Mouse (Mus musculus) hindbrain, embryonic 15.5 days (tissue): ENCODE data around the gene St6galnac3. TPM values are rescaled to one million over a fixed set of nuclear protein-coding genes. Genes with fewer than 3 reads are reported as not detected.

ENCODE experiments used
- ATAC-seq: fragments of 200-750 bp; cut with Nextera tagmentation; 2 replicates; pipeline ENCODE4 v1.8.0; 2017; ENCODE audit warnings: low read depth, moderate number of reproducible peaks, moderate TSS enrichment; ENCODE audit not compliant: low FRiP score
- H3K27ac ChIP-seq: fragments of 300-500 bp; sonication (generic); replicated peaks from 2 replicates; pipeline ENCODE4 v1.5.1; 2015; ENCODE audit warnings: mild to moderate bottlenecking, inconsistent platforms
- H3K27me3 ChIP-seq: fragments of 300-500 bp; sonication (generic); 2 replicates; pipeline ENCODE4 v1.6.1; 2015; ENCODE audit warnings: control low read depth, inconsistent platforms
- H3K36me3 ChIP-seq: fragments of 300-500 bp; sonication (generic); 2 replicates; pipeline ENCODE4 v1.6.1; 2015; ENCODE audit warnings: control low read depth, inconsistent platforms
- H3K4me1 ChIP-seq: fragments of 300-500 bp; sonication (generic); replicated peaks from 2 replicates; pipeline ENCODE4 v1.6.1; 2015; ENCODE audit warnings: control low read depth, inconsistent platforms
- H3K4me2 ChIP-seq: fragments of 300-500 bp; sonication (generic); 2 replicates; pipeline ENCODE4 v1.6.1; 2015; ENCODE audit warnings: moderate library complexity, mild to moderate bottlenecking, inconsistent platforms
- H3K4me3 ChIP-seq: fragments of 300-500 bp; sonication (generic); 2 replicates; pipeline ENCODE4 v1.5.1; 2015; ENCODE audit warnings: mild to moderate bottlenecking, inconsistent platforms
- H3K9ac ChIP-seq: fragments of 300-500 bp; sonication (generic); 2 replicates; pipeline ENCODE4 v1.6.1; 2015; ENCODE audit warnings: inconsistent platforms
- H3K9me3 ChIP-seq: fragments of 300-500 bp; sonication (generic); 2 replicates; pipeline ENCODE4 v1.6.1; 2016; ENCODE audit warnings: control low read depth, inconsistent platforms
- WGBS: fragments of 180-500 bp; shearing (Covaris S2); methylation state at CpG from one replicate; pipeline ENCODE4 v1.1.7; 2015; 5-methylcytosine and 5-hydroxymethylcytosine counted together
- polyA plus RNA-seq: library from polyadenylated mRNA; unstranded; fragments of >200 nt; fragmentation: Nextera tagmentation; extraction: Ambion mirVana; gene quantifications from 2 replicates; pipeline ENCODE4 v1.2.1, GENCODE M21; 2015

Gene St6galnac3
- polyA plus RNA-seq, 1 experiment from 2014 or later, result 23.1 TPM

DNA sequence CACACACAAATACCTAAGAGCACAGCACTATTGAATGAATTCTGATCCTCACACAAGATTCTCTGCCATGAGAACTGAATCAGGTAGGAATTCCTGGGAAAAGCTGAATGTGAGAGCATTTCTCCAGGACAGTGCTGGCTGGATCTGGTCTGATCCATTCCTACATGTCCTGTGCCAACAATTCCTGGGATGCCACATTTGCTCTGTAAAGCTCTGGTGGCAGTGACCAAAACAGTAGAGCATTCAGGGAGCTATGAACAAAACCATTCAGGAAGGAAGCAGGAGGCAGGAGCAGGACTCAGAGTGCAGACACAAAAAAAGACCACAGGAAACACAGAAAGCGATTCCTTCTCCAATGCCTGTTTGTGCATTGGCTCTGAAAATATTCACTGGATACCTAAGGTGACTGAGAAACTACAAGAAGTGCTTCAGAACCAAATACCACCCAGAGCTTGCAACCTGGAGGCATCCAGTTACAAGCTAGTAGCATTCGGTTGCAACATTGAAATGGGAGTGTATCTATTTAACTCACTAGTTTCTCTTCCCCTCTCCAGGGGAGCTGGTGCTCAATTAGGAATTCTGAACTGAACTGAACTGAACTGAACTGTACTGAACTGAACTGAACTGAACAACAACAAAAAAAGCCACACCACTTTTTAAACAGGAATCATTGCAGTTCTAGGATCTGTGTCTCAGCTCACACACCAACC lies 88.7 kb downstream of the St6galnac3 start:
- Histone ChIP-seq H3K9me3 (no peaks in the 10 kb centered on the region), H3K27ac (peak overlapping the region; percentile 49), H3K4me3 (no peak overlapping the region), H3K36me3 (no peaks in the 10 kb centered on the region), H3K4me2 (no peak overlapping the region), H3K4me1 (no peaks in the 10 kb centered on the region; the same call in 1 of the 2 replicates), H3K27me3 (no peaks in the 10 kb centered on the region), H3K9ac (no peak overlapping the region)
- 0 out of 2 replicates have a peak, but pooled peaks have one; percentile 59 for ATAC-seq
- 61% methylated on average over 2 of the region's 2 CpGs for WGBS

- Histone ChIP-seq H3K36me3 (no peaks in the 10 kb centered on the region), H3K27ac (no peak overlapping the region), H3K9me3 (no peaks in the 10 kb centered on the region), H3K27me3 (no peaks in the 10 kb centered on the region), H3K4me2 (no peak overlapping the region), H3K4me1 (no peaks in the 10 kb centered on the region; the same call in 1 of the 2 replicates), H3K4me3 (no peak overlapping the region), H3K9ac (no peak overlapping the region)
- no peak for ATAC-seq
- WGBS, result 82% methylated on average over 10 of the region's 10 CpGs
Observed at GRCm38 (mm10) chr3:153631988-153632672, 92.8 kb downstream of the St6galnac3 start.

GRCm38 (mm10) chr3:153626237-153626636 lies 98.7 kb downstream of the St6galnac3 start:
- Histone ChIP-seq H3K4me1 (no peaks in the 10 kb centered on the region), H3K27me3 (no peaks in the 10 kb centered on the region), H3K9me3 (no peaks in the 10 kb centered on the region), H3K4me2 (no peak overlapping the region), H3K27ac (no peak overlapping the region), H3K9ac (no peak overlapping the region), H3K36me3 (no peaks in the 10 kb centered on the region), H3K4me3 (no peak overlapping the region)
- ATAC-seq, result no peak
- WGBS, result 85% methylated on average over 5 of the region's 5 CpGs

GRCm38 (mm10) chr3:153618976-153619375 lies 106.0 kb downstream of the St6galnac3 start:
- Histone ChIP-seq H3K4me3 (no peak overlapping the region), H3K9ac (no peak overlapping the region), H3K4me2 (no peak overlapping the region), H3K36me3 (no peaks in the 10 kb centered on the region), H3K27me3 (no peaks in the 10 kb centered on the region), H3K9me3 (no peaks in the 10 kb centered on the region), H3K4me1 (peaks cover 8% of the 10 kb centered on the region), H3K27ac (no peak overlapping the region)
- WGBS, result 90% methylated on average over 7 of the region's 7 CpGs
- no peak for ATAC-seq

DNA sequence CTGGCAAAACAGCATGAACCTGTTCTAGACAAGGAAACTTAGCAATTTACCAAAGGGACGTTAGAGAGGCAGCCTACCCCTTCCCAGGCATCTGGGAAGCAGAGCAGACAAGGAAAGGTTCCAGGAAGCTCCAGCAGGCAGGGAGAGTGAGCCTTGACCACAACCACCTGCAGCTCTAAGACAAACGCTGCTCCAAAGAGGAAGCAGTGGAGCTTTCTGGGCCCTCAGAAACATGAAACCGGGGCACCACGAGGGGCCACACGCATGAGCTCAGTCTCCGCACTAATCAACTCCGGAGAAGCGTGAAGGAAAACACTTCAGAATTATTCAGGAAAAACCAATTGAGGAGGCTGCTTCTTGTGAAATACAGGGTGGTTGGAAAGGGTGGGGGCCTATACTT lies 108.1 kb downstream of the St6galnac3 start:
- Histone ChIP-seq H3K4me1 (peaks cover 8% of the 10 kb centered on the region), H3K4me3 (no peak overlapping the region), H3K9ac (no peak overlapping the region), H3K4me2 (no peak overlapping the region), H3K27me3 (no peaks in the 10 kb centered on the region), H3K36me3 (no peaks in the 10 kb centered on the region), H3K9me3 (no peaks in the 10 kb centered on the region), H3K27ac (no peak overlapping the region)
- 40% methylated on average over 8 of the region's 8 CpGs for WGBS
- no peak for ATAC-seq

DNA sequence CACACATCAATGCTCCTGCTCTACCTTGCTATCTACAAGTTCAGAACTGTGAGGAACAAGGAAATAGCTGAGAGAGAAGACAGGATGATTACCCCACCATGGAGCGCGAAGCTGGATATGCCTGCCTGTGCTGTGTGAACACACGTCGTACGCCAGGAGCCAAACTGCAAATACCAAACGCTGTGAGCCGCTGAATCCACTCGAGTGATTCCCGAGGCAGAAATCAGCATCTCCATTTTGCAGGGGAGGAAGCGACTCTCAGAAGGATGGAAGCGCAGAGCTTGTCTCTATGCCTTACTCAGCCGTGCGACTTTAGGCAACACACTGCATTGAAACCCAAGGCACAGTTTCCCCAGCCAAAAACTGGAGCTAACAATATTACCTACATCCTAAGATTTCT lies 114.7 kb downstream of the St6galnac3 start:
- no peak for ATAC-seq
- 68% methylated on average over 13 of the region's 13 CpGs for WGBS
- H3K4me1 ChIP-seq, result peaks cover 16% of the 10 kb centered on the region
- H3K4me3 ChIP-seq, result no peak overlapping the region
- no peaks in the 10 kb centered on the region for H3K27me3 ChIP-seq
- peak overlapping the region; percentile 44; the same call in 1 of the 2 replicates for H3K27ac ChIP-seq
- H3K4me2 ChIP-seq, result no peak overlapping the region
- H3K36me3 ChIP-seq, result no peaks in the 10 kb centered on the region
- no peak overlapping the region for H3K9ac ChIP-seq
- H3K9me3 ChIP-seq, result no peaks in the 10 kb centered on the region

- no peaks in the 10 kb centered on the region for H3K36me3 ChIP-seq
- no peak for ATAC-seq
- H3K4me3 ChIP-seq, result no peak overlapping the region
- H3K4me2 ChIP-seq, result no peak overlapping the region
- H3K9ac ChIP-seq, result no peak overlapping the region
- no peak overlapping the region for H3K27ac ChIP-seq
- peaks cover 18% of the 10 kb centered on the region for H3K4me1 ChIP-seq
- 66% methylated on average over 3 of the region's 3 CpGs for WGBS
- H3K27me3 ChIP-seq, result no peaks in the 10 kb centered on the region
- H3K9me3 ChIP-seq, result no peaks in the 10 kb centered on the region
Observed at GRCm38 (mm10) chr3:153606331-153606730, 118.6 kb downstream of the St6galnac3 start.

- H3K36me3 ChIP-seq, result no peaks in the 10 kb centered on the region
- no peaks in the 10 kb centered on the region for H3K9me3 ChIP-seq
- no peak overlapping the region for H3K4me3 ChIP-seq
- peak overlapping the region; percentile 28 for H3K9ac ChIP-seq
- H3K27me3 ChIP-seq, result no peaks in the 10 kb centered on the region
- ATAC-seq, result no peak
- 22% methylated on average over 11 of the region's 11 CpGs for WGBS
- peak overlapping the region; percentile 47; the same call in 1 of the 2 replicates for H3K27ac ChIP-seq
- peaks cover 18% of the 10 kb centered on the region for H3K4me1 ChIP-seq
- H3K4me2 ChIP-seq, result peak overlapping the region; percentile 39
Observed at GRCm38 (mm10) chr3:153605767-153606098, 119.2 kb downstream of the St6galnac3 start.

GRCm38 (mm10) chr3:153605089-153605766 lies 119.7 kb downstream of the St6galnac3 start:
- Histone ChIP-seq H3K27ac (peak overlapping the region; percentile 47; the same call in 1 of the 2 replicates), H3K4me2 (peak overlapping the region; percentile 39), H3K9me3 (no peaks in the 10 kb centered on the region), H3K4me1 (peaks cover 14% of the 10 kb centered on the region), H3K4me3 (no peak overlapping the region), H3K36me3 (no peaks in the 10 kb centered on the region), H3K9ac (no peak overlapping the region), H3K27me3 (no peaks in the 10 kb centered on the region)
- 32% methylated on average over 19 of the region's 19 CpGs for WGBS
- ATAC-seq, result peak; percentile 77; the same call in 1 of the 2 replicates

GRCm38 (mm10) chr3:153599179-153599578 lies 125.8 kb downstream of the St6galnac3 start:
- no peak for ATAC-seq

GRCm38 (mm10) chr3:153598631-153599030 lies 126.3 kb downstream of the St6galnac3 start:
- H3K36me3 ChIP-seq, result no peaks in the 10 kb centered on the region
- no peaks in the 10 kb centered on the region for H3K27me3 ChIP-seq
- no peak overlapping the region for H3K27ac ChIP-seq
- peak; percentile 65; the same call in 1 of the 2 replicates for ATAC-seq
- WGBS, result 87% methylated on average over 6 of the region's 6 CpGs
- no peak overlapping the region for H3K9ac ChIP-seq
- H3K9me3 ChIP-seq, result no peaks in the 10 kb centered on the region
- peaks cover 3% of the 10 kb centered on the region; the same call in 1 of the 2 replicates for H3K4me1 ChIP-seq
- H3K4me2 ChIP-seq, result no peak overlapping the region
- no peak overlapping the region for H3K4me3 ChIP-seq

More at GRCm38 (mm10) chr3:153599179-153599578, 125.8 kb downstream of the St6galnac3 start:
- peaks cover 3% of the 10 kb centered on the region; the same call in 1 of the 2 replicates for H3K4me1 ChIP-seq
- H3K36me3 ChIP-seq, result no peaks in the 10 kb centered on the region
- no peak overlapping the region for H3K9ac ChIP-seq
- 65% methylated on average over 2 of the region's 2 CpGs for WGBS
- no peaks in the 10 kb centered on the region for H3K9me3 ChIP-seq
- H3K27me3 ChIP-seq, result no peaks in the 10 kb centered on the region
- H3K27ac ChIP-seq, result no peak overlapping the region
- H3K4me3 ChIP-seq, result no peak overlapping the region
- H3K4me2 ChIP-seq, result no peak overlapping the region

- Histone ChIP-seq H3K4me3 (no peak overlapping the region), H3K36me3 (no peaks in the 10 kb centered on the region), H3K27me3 (no peaks in the 10 kb centered on the region), H3K9me3 (no peaks in the 10 kb centered on the region), H3K9ac (no peak overlapping the region), H3K4me2 (no peak overlapping the region), H3K27ac (no peak overlapping the region), H3K4me1 (peaks cover 9% of the 10 kb centered on the region; the same call in 1 of the 2 replicates)
- ATAC-seq, result no peak
- 67% methylated on average over 9 of the region's 9 CpGs for WGBS
Observed at GRCm38 (mm10) chr3:153594531-153594930, 130.4 kb downstream of the St6galnac3 start.
